Mouse (Mus musculus) heart, adult 11 months (tissue): ENCODE data around the gene Srm.
A peak's percentile ranks its signal among the peaks of the same experiment; 100 is the strongest.

ENCODE experiments used
- DNase-seq: peaks from one replicate; pipeline ENCODE4 v3.0.0; 2022

Gene Srm

GRCm38 (mm10) chr4:148591171-148591630 is at the start of gene Srm:
Srm (plus strand) TSS chr4:148591503.
- peak; percentile 100 for DNase-seq

- no peak for DNase-seq
Observed at GRCm38 (mm10) chr4:148549106-148549505, 42.2 kb upstream of the Srm start.

GRCm38 (mm10) chr4:148557766-148558165 is 33.5 kb upstream of the Srm start:
- DNase-seq = no peak

- DNase-seq = peak; percentile 99
Observed at GRCm38 (mm10) chr4:148558297-148559000, 32.9 kb upstream of the Srm start, which contains the start of gene Exosc10. Exosc10 (plus strand) TSS chr4:148558429.

- no peak for DNase-seq
Observed at GRCm38 (mm10) chr4:148562676-148563075, 28.6 kb upstream of the Srm start.

- peak; percentile 83 for DNase-seq
Observed at GRCm38 (mm10) chr4:148563595-148563994, 27.7 kb upstream of the Srm start.

GRCm38 (mm10) chr4:148570138-148570537 is 21.2 kb upstream of the Srm start:
- no peak for DNase-seq

- DNase-seq = no peak
Observed at GRCm38 (mm10) chr4:148570693-148571295, 20.5 kb upstream of the Srm start.

GRCm38 (mm10) chr4:148573222-148573621 is 18.1 kb upstream of the Srm start:
- no peak for DNase-seq

GRCm38 (mm10) chr4:148580765-148581164 is 10.5 kb upstream of the Srm start:
- peak; percentile 87 for DNase-seq

GRCm38 (mm10) chr4:148581422-148581821 is 9.9 kb upstream of the Srm start:
- DNase-seq = peak; percentile 84

GRCm38 (mm10) chr4:148583257-148583656 is 8.0 kb upstream of the Srm start:
- no peak for DNase-seq

- no peak for DNase-seq
Observed at GRCm38 (mm10) chr4:148586648-148587047, 4.7 kb upstream of the Srm start.

- DNase-seq = no peak
Observed at GRCm38 (mm10) chr4:148588793-148589192, 2.5 kb upstream of the Srm start.

GRCm38 (mm10) chr4:148589565-148589964 is 1.7 kb upstream of the Srm start:
- DNase-seq = no peak

GRCm38 (mm10) chr4:148590421-148591170 is 707 bp upstream of the Srm start:
- DNase-seq = no peak

GRCm38 (mm10) chr4:148591637-148592380 is 506 bp downstream of the Srm start:
- peak; percentile 93 for DNase-seq

GRCm38 (mm10) chr4:148593996-148594395 is 2.7 kb downstream of the Srm start:
- no peak for DNase-seq

- DNase-seq = peak; percentile 81
Observed at GRCm38 (mm10) chr4:148595916-148596315, 4.6 kb downstream of the Srm start.

GRCm38 (mm10) chr4:148596731-148597130 is 5.4 kb downstream of the Srm start:
- DNase-seq = no peak

GRCm38 (mm10) chr4:148598826-148599225 is 7.5 kb downstream of the Srm start:
- peak; percentile 77 for DNase-seq

- peak; percentile 74 for DNase-seq
Observed at GRCm38 (mm10) chr4:148600316-148600715, 9.0 kb downstream of the Srm start.

- peak; percentile 34 for DNase-seq
Observed at GRCm38 (mm10) chr4:148601871-148602270, 10.6 kb downstream of the Srm start.
